Mouse (Mus musculus) forebrain, postnatal 0 days (tissue): ENCODE measurements around the gene Fat3. TPM values are rescaled to one million over a fixed set of nuclear protein-coding genes. Genes with fewer than 3 reads are reported as not detected.

ENCODE experiments used
- ATAC-seq: fragments of 200-750 bp; cut with Nextera tagmentation; 2 replicates; pipeline ENCODE4 v1.8.0; 2017; ENCODE audit warnings: mild to moderate bottlenecking, moderate library complexity
- DNase-seq: peaks from one replicate; pipeline ENCODE4 v3.0.0-alpha.2; 2015
- H3K27ac ChIP-seq: fragments of 300-500 bp; sonication (generic); 2 replicates; pipeline ENCODE4 v1.5.1; 2014; ENCODE audit warnings: low read depth, mild to moderate bottlenecking, antibody characterized with exemption, low read length, moderate library complexity, mixed read lengths
- H3K27me3 ChIP-seq: fragments of 300-500 bp; sonication (generic); 2 replicates; pipeline ENCODE4 v1.6.1; 2014; ENCODE audit warnings: mild to moderate bottlenecking, low read length, mixed read lengths; ENCODE audit not compliant: insufficient read depth
- H3K36me3 ChIP-seq: fragments of 300-500 bp; sonication (generic); 2 replicates; pipeline ENCODE4 v1.6.1; 2014; ENCODE audit warnings: mild to moderate bottlenecking, moderate library complexity; ENCODE audit not compliant: insufficient read depth
- H3K4me1 ChIP-seq: fragments of 300-500 bp; sonication (generic); 2 replicates; pipeline ENCODE4 v1.6.1; 2014; ENCODE audit warnings: antibody characterized with exemption; ENCODE audit not compliant: insufficient read depth
- H3K4me2 ChIP-seq: fragments of 300-500 bp; sonication (generic); 2 replicates; pipeline ENCODE4 v1.6.1; 2014; ENCODE audit warnings: low read depth, mild to moderate bottlenecking, moderate library complexity
- H3K4me3 ChIP-seq: fragments of 300-500 bp; sonication (generic); 2 replicates; pipeline ENCODE4 v1.5.1; 2014; ENCODE audit warnings: low read depth, low read length, mixed read lengths
- H3K9ac ChIP-seq: fragments of 300-500 bp; sonication (generic); 2 replicates; pipeline ENCODE4 v1.6.1; 2014; ENCODE audit warnings: mild to moderate bottlenecking
- H3K9me3 ChIP-seq: fragments of 300-500 bp; sonication (generic); 2 replicates; pipeline ENCODE4 v1.6.1; 2016; ENCODE audit warnings: low read length
- CTCF ChIP-seq: sonication (generic); IDR thresholded peaks from 2 replicates; pipeline ENCODE4 v1.5.1; 2016; ENCODE audit warnings: antibody characterized with exemption, control low read depth, low read depth
- WGBS: fragments of 180-500 bp; shearing (Covaris S2); extraction: QIAGEN DNeasy Blood & Tissue Kit; methylation state at CpG from one replicate; pipeline ENCODE4 v1.1.7; 2014; 5-methylcytosine and 5-hydroxymethylcytosine counted together
- polyA plus RNA-seq: library from polyadenylated mRNA; unstranded; fragments of >200 nt; fragmentation: Nextera tagmentation; extraction: Ambion mirVana; gene quantifications from 2 replicates; pipeline ENCODE4 v1.2.1, GENCODE M21; 2015
- total RNA-seq: library from RNA; depleted of rRNA; stranded (reverse); fragments of >200 nt; gene quantifications from 2 replicates; pipeline ENCODE4 v1.2.3, GENCODE M21; 2014

Gene Fat3
- total and polyA plus RNA-seq, 2 experiments from 2014 or later: 5.6 to 50.4 TPM

DNA sequence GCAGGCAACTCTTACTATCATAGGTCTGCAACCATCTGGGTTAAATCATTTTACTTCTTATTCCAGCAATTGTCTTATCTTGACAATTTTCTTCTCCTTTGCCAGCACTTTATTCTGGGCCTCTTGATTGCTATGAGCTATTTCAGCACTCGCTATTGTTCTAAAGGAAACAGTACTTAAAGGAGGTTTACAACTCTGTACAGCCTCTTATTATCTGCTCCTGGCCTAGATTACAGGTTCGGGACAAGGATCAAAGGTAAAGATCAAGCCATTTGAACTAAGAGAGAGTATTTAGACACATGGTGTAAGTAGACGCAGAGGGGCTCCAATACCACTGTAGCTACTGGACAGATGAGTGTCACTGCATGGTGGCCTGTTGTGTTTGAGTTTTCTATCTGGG lies 463.7 kb downstream of the Fat3 start:
- no peak overlapping the region for H3K4me2 ChIP-seq
- 80% methylated on average over 3 of the region's 3 CpGs for WGBS
- no peak overlapping the region for H3K27ac ChIP-seq
- TF ChIP-seq CTCF: no peak
- no peaks in the 10 kb centered on the region for H3K36me3 ChIP-seq
- no peak overlapping the region for H3K9ac ChIP-seq
- H3K4me3 ChIP-seq: no peak overlapping the region
- H3K27me3 ChIP-seq: no peaks in the 10 kb centered on the region
- H3K4me1 ChIP-seq: no peaks in the 10 kb centered on the region
- no peaks in the 10 kb centered on the region for H3K9me3 ChIP-seq
- DNase-seq (no peak), ATAC-seq (no peak)

DNA sequence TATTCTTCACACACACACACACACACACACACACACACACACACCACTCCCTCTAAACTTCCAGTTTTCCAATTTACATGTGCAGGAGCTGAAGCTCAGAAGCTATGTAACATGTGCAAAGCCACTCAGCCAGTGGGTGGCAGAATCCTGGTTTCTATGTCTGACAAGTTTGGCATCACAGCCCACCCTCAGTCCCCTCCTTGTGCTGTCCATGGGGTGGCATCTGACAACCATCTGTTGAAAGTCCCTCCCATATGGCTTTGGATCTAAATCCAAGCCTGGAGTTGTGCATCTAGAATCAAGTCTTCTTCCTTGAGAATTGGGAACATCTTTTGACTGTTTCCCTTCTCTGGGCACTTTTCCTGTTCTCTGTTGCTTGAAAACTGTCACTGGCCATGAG lies 464.7 kb downstream of the Fat3 start:
- H3K9ac ChIP-seq: no peak overlapping the region

DNA sequence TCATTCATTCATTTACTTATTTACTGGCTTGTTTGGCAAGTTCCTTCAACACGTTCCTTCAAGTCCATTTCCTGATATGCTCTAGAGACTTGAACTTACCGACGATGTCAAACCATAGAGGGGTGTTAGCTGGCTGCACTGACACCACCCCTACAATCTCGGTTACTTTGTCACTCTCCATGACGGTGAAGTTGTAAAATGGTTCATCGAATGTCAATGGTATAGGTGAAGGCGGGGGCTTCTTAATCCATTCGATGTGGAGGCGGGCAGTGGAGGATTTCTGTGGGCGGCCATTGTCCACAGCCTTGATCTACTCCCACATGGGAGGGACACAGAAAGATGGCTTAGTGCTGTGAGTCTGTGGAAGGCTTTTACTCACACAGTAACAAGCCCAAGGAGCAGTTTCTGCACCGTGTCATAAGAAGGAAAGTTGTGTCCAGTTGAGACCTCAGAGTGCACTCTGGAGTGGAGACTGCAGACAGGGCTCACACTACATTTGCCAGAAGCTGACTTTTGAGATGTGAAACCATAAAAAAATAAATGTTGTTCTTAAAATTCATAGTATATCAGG lies 471.3 kb downstream of the Fat3 start:
- DNase-seq (no peak), ATAC-seq (no peak)
- H3K36me3 ChIP-seq: no peaks in the 10 kb centered on the region
- peaks cover 13% of the 10 kb centered on the region; the same call in 1 of the 2 replicates for H3K4me1 ChIP-seq
- no peak overlapping the region for H3K4me3 ChIP-seq
- 77% methylated on average over 11 of the region's 11 CpGs for WGBS
- no peak overlapping the region for H3K9ac ChIP-seq
- H3K27ac ChIP-seq: no peak overlapping the region
- H3K4me2 ChIP-seq: no peak overlapping the region
- H3K27me3 ChIP-seq: no peaks in the 10 kb centered on the region
- TF ChIP-seq CTCF: no peak
- no peaks in the 10 kb centered on the region for H3K9me3 ChIP-seq

More for the DNA sequence above, 464.7 kb downstream of the Fat3 start:
- no peak overlapping the region for H3K4me3 ChIP-seq
- ATAC-seq (peak; percentile 87), DNase-seq (peak; percentile 74)
- no peaks in the 10 kb centered on the region for H3K36me3 ChIP-seq
- no peaks in the 10 kb centered on the region for H3K4me1 ChIP-seq
- peak; percentile 45 for TF ChIP-seq CTCF
- no peaks in the 10 kb centered on the region for H3K27me3 ChIP-seq
- H3K4me2 ChIP-seq: no peak overlapping the region
- H3K27ac ChIP-seq: no peak overlapping the region
- no peaks in the 10 kb centered on the region for H3K9me3 ChIP-seq

DNA sequence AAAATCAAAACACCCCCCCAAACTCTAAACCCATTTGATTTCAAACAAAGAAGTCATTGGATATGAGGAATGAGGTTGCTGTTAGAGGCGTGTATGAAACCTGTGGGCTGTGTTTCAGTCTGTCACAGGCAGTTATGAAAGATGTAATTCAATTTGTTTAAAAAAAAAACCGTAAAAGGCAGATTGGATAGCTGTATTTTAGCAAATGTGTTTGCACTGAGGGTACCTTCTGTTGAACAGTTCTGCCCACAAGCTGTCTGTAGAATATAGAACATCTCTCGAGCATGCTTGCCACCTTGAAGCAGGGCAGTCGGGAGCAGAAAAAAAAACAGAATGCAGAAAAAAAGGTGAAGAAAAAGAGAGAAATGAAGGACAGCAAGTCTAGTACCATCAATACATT lies 472.0 kb downstream of the Fat3 start:
- H3K4me2 ChIP-seq: no peak overlapping the region
- H3K9me3 ChIP-seq: no peaks in the 10 kb centered on the region
- ATAC-seq (peak; percentile 53), DNase-seq (peak; percentile 67)
- H3K36me3 ChIP-seq: no peaks in the 10 kb centered on the region
- peak overlapping the region; percentile 30; the same call in 1 of the 2 replicates for H3K27ac ChIP-seq
- no peak overlapping the region for H3K4me3 ChIP-seq
- TF ChIP-seq CTCF: no peak
- H3K9ac ChIP-seq: no peak overlapping the region
- WGBS: 36% methylated on average over 4 of the region's 4 CpGs
- H3K4me1 ChIP-seq: peaks cover 13% of the 10 kb centered on the region; the same call in 1 of the 2 replicates
- H3K27me3 ChIP-seq: no peaks in the 10 kb centered on the region

DNA sequence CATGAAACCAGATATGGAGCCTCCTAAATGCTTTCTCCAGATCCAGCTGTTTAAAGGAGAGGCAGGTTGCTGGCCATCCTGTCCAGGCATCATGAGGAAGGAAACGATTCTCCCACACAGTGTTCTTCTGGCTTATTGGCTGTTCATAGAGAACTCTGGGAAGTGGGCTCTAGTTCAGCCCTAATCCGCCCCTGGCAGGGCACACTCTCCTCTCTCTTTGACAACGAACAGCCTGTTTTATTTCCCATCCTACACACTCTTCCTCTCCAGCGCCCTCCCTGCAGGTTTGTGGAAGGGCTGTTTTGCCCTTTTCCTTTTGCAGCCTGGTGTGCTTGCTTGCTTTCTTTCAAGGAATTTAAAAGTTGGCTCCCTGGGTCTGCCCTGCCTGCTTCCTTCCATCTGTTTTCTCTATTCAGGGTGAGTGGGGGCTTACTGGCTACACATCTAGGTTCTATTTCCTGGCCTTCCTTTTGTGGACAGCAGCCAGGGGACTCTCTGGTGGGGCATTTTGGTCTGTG lies 472.6 kb downstream of the Fat3 start:
- H3K36me3 ChIP-seq: no peaks in the 10 kb centered on the region
- H3K4me2 ChIP-seq: no peak overlapping the region
- H3K27ac ChIP-seq: peak overlapping the region; percentile 55
- TF ChIP-seq CTCF: peak; percentile 29; the same call in 1 of the 2 replicates
- H3K9me3 ChIP-seq: no peaks in the 10 kb centered on the region
- H3K9ac ChIP-seq: no peak overlapping the region
- H3K4me3 ChIP-seq: no peak overlapping the region
- H3K4me1 ChIP-seq: peaks cover 13% of the 10 kb centered on the region; the same call in 1 of the 2 replicates
- whole genome bisulfite sequencing: 28% methylated on average over 4 of the region's 4 CpGs
- peak; percentile 44 for DNase-seq
- peak; percentile 50 for ATAC-seq
- H3K27me3 ChIP-seq: no peaks in the 10 kb centered on the region

DNA sequence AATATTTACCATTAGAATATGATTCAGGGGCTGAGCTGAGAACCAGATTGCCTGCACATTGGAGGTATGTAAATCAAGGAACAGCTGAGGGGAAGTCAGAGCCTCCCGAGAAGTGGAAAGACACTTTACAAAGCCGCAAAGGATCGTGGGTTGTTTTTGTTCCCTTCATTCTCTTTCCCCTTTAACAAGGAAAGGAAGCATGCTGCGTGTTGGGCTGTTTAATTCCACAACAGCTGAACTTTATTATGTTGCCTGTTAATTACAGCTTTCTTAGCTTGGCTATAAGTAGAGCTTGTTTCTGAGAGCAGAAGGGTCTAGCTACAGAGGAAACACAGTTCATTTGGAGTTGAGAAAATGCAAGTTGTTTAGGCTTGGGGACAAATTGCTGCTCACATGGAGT lies 475.0 kb downstream of the Fat3 start:
- peaks cover 13% of the 10 kb centered on the region; the same call in 1 of the 2 replicates for H3K4me1 ChIP-seq
- no peak overlapping the region for H3K9ac ChIP-seq
- no peak for TF ChIP-seq CTCF
- H3K4me3 ChIP-seq: no peak overlapping the region
- ATAC-seq (peak; percentile 55), DNase-seq (peak; percentile 59)
- WGBS: 18% methylated on average over 4 of the region's 4 CpGs
- H3K27me3 ChIP-seq: no peaks in the 10 kb centered on the region
- no peaks in the 10 kb centered on the region for H3K36me3 ChIP-seq
- no peaks in the 10 kb centered on the region for H3K9me3 ChIP-seq
- H3K27ac ChIP-seq: no peak overlapping the region
- no peak overlapping the region for H3K4me2 ChIP-seq

DNA sequence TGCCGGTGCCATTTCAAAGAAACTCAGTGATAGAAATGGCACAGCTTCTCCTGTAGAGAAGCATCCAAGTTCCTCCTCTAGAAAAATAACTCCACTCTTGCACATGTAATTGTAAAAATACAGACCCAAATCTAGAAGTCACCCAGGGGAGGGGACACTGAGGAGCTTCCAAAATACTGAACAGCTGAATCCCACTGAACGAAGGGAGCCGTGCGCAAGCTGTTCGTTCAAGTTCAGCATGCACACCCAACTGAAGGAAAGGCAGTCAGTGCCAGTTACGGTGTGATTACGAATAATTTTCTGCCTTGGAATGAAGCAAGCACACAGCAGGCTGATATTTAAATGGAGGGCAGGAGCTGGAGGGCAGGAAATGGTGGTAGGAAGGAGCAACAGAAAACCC lies 476.4 kb downstream of the Fat3 start:
- WGBS: 66% methylated on average over 7 of the region's 7 CpGs
- no peaks in the 10 kb centered on the region for H3K9me3 ChIP-seq
- TF ChIP-seq CTCF: no peak
- H3K36me3 ChIP-seq: no peaks in the 10 kb centered on the region
- H3K4me2 ChIP-seq: no peak overlapping the region
- peak; percentile 64 for DNase-seq
- peak; percentile 61 for ATAC-seq
- no peaks in the 10 kb centered on the region for H3K27me3 ChIP-seq
- no peak overlapping the region for H3K27ac ChIP-seq
- H3K9ac ChIP-seq: no peak overlapping the region
- no peak overlapping the region for H3K4me3 ChIP-seq
- peaks cover 13% of the 10 kb centered on the region; the same call in 1 of the 2 replicates for H3K4me1 ChIP-seq
